Mouse (Mus musculus): ENCODE results near the gene Hoxb7. TPM values are rescaled to one million over a fixed set of nuclear protein-coding genes. Genes with fewer than 3 reads are reported as not detected.
A peak's percentile ranks its signal among the peaks of the same experiment; 100 is the strongest.

Gene Hoxb7
- polyA plus RNA-seq, 1 experiment from 2014 or later: 56.1 TPM

GRCm38 (mm10) chr11:96267021-96267920, 19.2 kb upstream of the Hoxb7 start:
- ATAC-seq (replicated peaks; ENCODE audit: low FRiP score, low read depth) (no peak), DNase-seq (ENCODE audit: low spot score) (no peak)
- Histone ChIP-seq H3K4me2 (ENCODE audit: low read length) (no peak overlapping the region), H3K9ac (ENCODE audit: low read depth, low read length) (no peak overlapping the region), H3K36me3 (ENCODE audit: insufficient read depth, low read length) (peaks cover 16% of the 10 kb centered on the region; the same call in 1 of the 2 replicates), H3K27ac (no peak overlapping the region), H3K9me3 (replicated peaks; ENCODE audit: low read length) (no peaks in the 10 kb centered on the region), H3K4me3 (replicated peaks; ENCODE audit: low read depth, low read length) (no peak overlapping the region), H3K4me1 (replicated peaks; ENCODE audit: insufficient read depth, low read length) (peaks cover 28% of the 10 kb centered on the region), H3K27me3 (ENCODE audit: insufficient read depth, low read length) (no peaks in the 10 kb centered on the region)
- TF ChIP-seq CTCF (IDR thresholded peaks at IDR 0.05; ENCODE audit: low read depth): no peak
- WGBS: 71% methylated on average over 7 of the region's 7 CpGs

- no peak for TF ChIP-seq CTCF (IDR thresholded peaks at IDR 0.05; ENCODE audit: low read depth)
- 70% methylated on average over 1 of the region's 1 CpGs for WGBS
- no peaks in the 10 kb centered on the region for H3K27me3 ChIP-seq (ENCODE audit: insufficient read depth, low read length)
- DNase-seq (ENCODE audit: low spot score) (no peak), ATAC-seq (replicated peaks; ENCODE audit: low FRiP score, low read depth) (no peak)
- H3K9ac ChIP-seq (ENCODE audit: low read depth, low read length): no peak overlapping the region
- H3K4me1 ChIP-seq (replicated peaks; ENCODE audit: insufficient read depth, low read length): peaks cover 26% of the 10 kb centered on the region
- H3K36me3 ChIP-seq (ENCODE audit: insufficient read depth, low read length): peaks cover 13% of the 10 kb centered on the region; the same call in 1 of the 2 replicates
- H3K27ac ChIP-seq: no peak overlapping the region
- no peak overlapping the region for H3K4me2 ChIP-seq (ENCODE audit: low read length)
- no peaks in the 10 kb centered on the region for H3K9me3 ChIP-seq (replicated peaks; ENCODE audit: low read length)
- H3K4me3 ChIP-seq (replicated peaks; ENCODE audit: low read depth, low read length): no peak overlapping the region
Measured at GRCm38 (mm10) chr11:96268031-96268745, 18.2 kb upstream of the Hoxb7 start.

- Histone ChIP-seq H3K27me3 (ENCODE audit: insufficient read depth, low read length) (no peaks in the 10 kb centered on the region), H3K9ac (ENCODE audit: low read depth, low read length) (peak overlapping the region; percentile 72; the same call in 1 of the 2 replicates), H3K4me1 (replicated peaks; ENCODE audit: insufficient read depth, low read length) (peaks cover 16% of the 10 kb centered on the region), H3K4me3 (replicated peaks; ENCODE audit: low read depth, low read length) (peak overlapping the region; percentile 14; the same call in 1 of the 2 replicates), H3K27ac (peak overlapping the region; percentile 92), H3K4me2 (ENCODE audit: low read length) (peak overlapping the region; percentile 66), H3K9me3 (replicated peaks; ENCODE audit: low read length) (no peaks in the 10 kb centered on the region), H3K36me3 (ENCODE audit: insufficient read depth, low read length) (peaks cover 7% of the 10 kb centered on the region; the same call in 1 of the 2 replicates)
- no peak for TF ChIP-seq CTCF (IDR thresholded peaks at IDR 0.05; ENCODE audit: low read depth)
- WGBS: 1% methylated on average over 19 of the region's 19 CpGs
- ATAC-seq (replicated peaks; ENCODE audit: low FRiP score, low read depth): no peak
- peak; percentile 77 for DNase-seq (ENCODE audit: low spot score)
Measured at GRCm38 (mm10) chr11:96269869-96270268, 16.6 kb upstream of the Hoxb7 start.

GRCm38 (mm10) chr11:96270996-96271540, 15.4 kb upstream of the Hoxb7 start, which contains the start of gene Hoxb9:
Gene Hoxb9, plus strand, starts transcription at chr11:96271457.
- peak; percentile 88 for DNase-seq (ENCODE audit: low spot score)
- peak within 1 kb of the TSS; percentile 92 for H3K27ac ChIP-seq
- no peaks in the 10 kb centered on the region for H3K27me3 ChIP-seq (ENCODE audit: insufficient read depth, low read length)

GRCm38 (mm10) chr11:96271541-96272011, 14.8 kb upstream of the Hoxb7 start:
- Histone ChIP-seq H3K36me3 (ENCODE audit: insufficient read depth, low read length) (peaks cover 5% of the 10 kb centered on the region; the same call in 1 of the 2 replicates), H3K27me3 (ENCODE audit: insufficient read depth, low read length) (no peaks in the 10 kb centered on the region), H3K9ac (ENCODE audit: low read depth, low read length) (peak overlapping the region; percentile 72), H3K27ac (peak overlapping the region; percentile 92), H3K4me2 (ENCODE audit: low read length) (peak overlapping the region; percentile 66), H3K4me3 (replicated peaks; ENCODE audit: low read depth, low read length) (peak overlapping the region; percentile 53), H3K9me3 (replicated peaks; ENCODE audit: low read length) (no peaks in the 10 kb centered on the region), H3K4me1 (replicated peaks; ENCODE audit: insufficient read depth, low read length) (peaks cover 16% of the 10 kb centered on the region)
- peak; percentile 55 for ATAC-seq (replicated peaks; ENCODE audit: low FRiP score, low read depth)
- no peak for DNase-seq (ENCODE audit: low spot score)
- WGBS: under 1% methylated on average over 52 of the region's 52 CpGs
- no peak for TF ChIP-seq CTCF (IDR thresholded peaks at IDR 0.05; ENCODE audit: low read depth)

More at GRCm38 (mm10) chr11:96270996-96271540, 15.4 kb upstream of the Hoxb7 start, which contains the start of gene Hoxb9:
- 0% methylated on average over 40 of the region's 40 CpGs for WGBS
- Histone ChIP-seq H3K4me2 (ENCODE audit: low read length) (peak within 1 kb of the TSS; percentile 66), H3K9me3 (replicated peaks; ENCODE audit: low read length) (no peaks in the 10 kb centered on the region), H3K4me3 (replicated peaks; ENCODE audit: low read depth, low read length) (peak within 1 kb of the TSS; percentile 53), H3K4me1 (replicated peaks; ENCODE audit: insufficient read depth, low read length) (peaks cover 16% of the 10 kb centered on the region), H3K9ac (ENCODE audit: low read depth, low read length) (peak within 1 kb of the TSS; percentile 72), H3K36me3 (ENCODE audit: insufficient read depth, low read length) (peaks cover 5% of the 10 kb centered on the region; the same call in 1 of the 2 replicates)
- peak; percentile 66 for ATAC-seq (replicated peaks; ENCODE audit: low FRiP score, low read depth)
- no peak for TF ChIP-seq CTCF (IDR thresholded peaks at IDR 0.05; ENCODE audit: low read depth)

Measured in kidney, postnatal 0 days (tissue).